13 mouse cellular contexts compared by ENCODE assay signal in the genomic region with DNA sequence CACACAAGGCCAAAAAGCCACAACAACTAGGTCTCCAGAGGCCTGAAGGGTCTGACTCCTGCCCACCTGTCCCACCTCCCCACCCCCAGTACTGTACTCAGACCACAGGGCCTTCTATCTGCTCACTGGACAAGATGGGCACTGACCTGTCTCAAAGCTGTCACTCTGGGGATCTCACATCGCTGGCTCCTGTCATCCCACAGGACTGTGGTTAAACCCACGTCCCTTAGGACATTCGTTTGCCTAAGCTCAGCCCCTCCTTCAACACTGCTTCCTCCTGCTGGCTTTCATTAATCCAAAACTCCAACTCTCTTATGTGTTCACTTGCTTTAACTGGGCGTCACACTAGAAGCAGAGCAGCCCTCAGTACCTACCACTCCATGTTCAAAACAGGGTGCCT.
DNase-seq lines count a peak whose midpoint lies in the region; ATAC-seq and TF ChIP-seq lines count a peak whose summit lies in the region.
"Had no signal": no experiment of that assay in that cellular context is flagged by ENCODE, and none has a peak within 500 bp of the region (broad histone marks: within the 10 kb centered on the region; RNA-seq: fewer than 3 reads in every experiment).

No protein-coding gene starts in this region.

- no peak overlapping the region for H3K4me3 ChIP-seq in heart, embryonic 10.5 days
- no peak overlapping the region for H3K4me3 ChIP-seq in hindbrain, embryonic 13.5 days
- H3K4me3 ChIP-seq in hindbrain, postnatal 0 days (ENCODE audit: low read length) = no peak overlapping the region
- no peak overlapping the region for H3K4me3 ChIP-seq in MEL (ENCODE audit: control insufficient read depth in 1 of 2, insufficient read depth in 1 of 2, low read depth in 2 of 2, low read length in 2 of 2)
- H3K4me3 ChIP-seq: erythroblast, embryonic 14.5 days; neural tube, embryonic 12.5 days had no signal

- peaks cover 62% of the 10 kb centered on the region for H3K4me1 ChIP-seq in heart, embryonic 10.5 days
- H3K4me1 ChIP-seq in hindbrain, embryonic 13.5 days (replicated peaks) = peaks cover 17% of the 10 kb centered on the region
- H3K4me1 ChIP-seq in hindbrain, postnatal 0 days (ENCODE audit: insufficient read depth, low read length) = no peaks in the 10 kb centered on the region; the same call in none of the 2 replicates
- H3K4me1 ChIP-seq in MEL (ENCODE audit: control insufficient read depth in 1 of 2, insufficient read depth in 2 of 2, low read length in 2 of 2) = peaks cover 6 to 11% of the 10 kb centered on the region in 2 experiments; a peak in 3 of 4 replicates

- H3K36me3 ChIP-seq in heart, embryonic 10.5 days = peaks cover 16% of the 10 kb centered on the region; the same call in 1 of the 2 replicates
- H3K36me3 ChIP-seq in hindbrain, embryonic 13.5 days = peaks cover 7% of the 10 kb centered on the region
- no peaks in the 10 kb centered on the region; the same call in 1 of the 2 replicates for H3K36me3 ChIP-seq in hindbrain, postnatal 0 days (ENCODE audit: insufficient read depth, low read length)
- H3K36me3 ChIP-seq in MEL (ENCODE audit: control insufficient read depth in 1 of 2, insufficient read depth in 2 of 2, low read length in 2 of 2) = peaks cover 0 to 4% of the 10 kb centered on the region in 2 experiments; a peak in 1 of 4 replicates
- H3K36me3 ChIP-seq: neural tube, embryonic 12.5 days had no signal

- H3K27ac ChIP-seq in heart, embryonic 10.5 days = peak overlapping the region; percentile 75
- H3K27ac ChIP-seq in hindbrain, embryonic 13.5 days = 0 out of 2 replicates have a peak overlapping the region, but pooled peaks have one; percentile 60
- no peak overlapping the region for H3K27ac ChIP-seq in hindbrain, postnatal 0 days
- H3K27ac ChIP-seq in MEL (ENCODE audit: control insufficient read depth, low read depth, low read length) = peak overlapping the region; percentile 41

- WGBS in heart, embryonic 10.5 days = 47% methylated on average over 4 of the region's 4 CpGs
- 63% methylated on average over 4 of the region's 4 CpGs for WGBS in hindbrain, embryonic 13.5 days
- 41% methylated on average over 4 of the region's 4 CpGs for WGBS in hindbrain, postnatal 0 days

- DNase-seq in heart, embryonic 10.5 days (ENCODE audit: low spot score) = no peak
- no peak for DNase-seq in heart, adult 11 months
- DNase-seq in hindbrain, postnatal 0 days (ENCODE audit: low spot score) = no peak
- no peak for DNase-seq in MEL (ENCODE audit: low read depth, low spot score)
- no peak for DNase-seq in cerebellum, postnatal 4 days (ENCODE audit: low spot score in 2 of 2)
- DNase-seq: kidney, adult 9 months; lung, adult 2 months; right cerebral cortex, postnatal 4 days had no signal

- no peak overlapping the region for H3K9ac ChIP-seq in hindbrain, embryonic 13.5 days
- no peak overlapping the region for H3K9ac ChIP-seq in hindbrain, postnatal 0 days (replicated peaks; ENCODE audit: low read length)
- no peak overlapping the region for H3K9ac ChIP-seq in MEL (ENCODE audit: control insufficient read depth, low read depth, low read length, poor library complexity, severe bottlenecking)
- H3K9ac ChIP-seq: neural tube, embryonic 12.5 days had no signal

- no peak for TF ChIP-seq POLR2A in MEL (IDR thresholded peaks at IDR 0.05; ENCODE audit: control insufficient read depth in 1 of 2, insufficient read depth in 1 of 2, low read depth in 1 of 2, low read length in 2 of 2, poor library complexity in 1 of 2)

- H3K9me3 ChIP-seq in heart, embryonic 10.5 days = no peaks in the 10 kb centered on the region
- H3K9me3 ChIP-seq in hindbrain, embryonic 13.5 days = no peaks in the 10 kb centered on the region
- no peaks in the 10 kb centered on the region for H3K9me3 ChIP-seq in hindbrain, postnatal 0 days (ENCODE audit: low read length)
- no peaks in the 10 kb centered on the region for H3K9me3 ChIP-seq in MEL (replicated peaks; ENCODE audit: insufficient read depth, low read length)
- H3K9me3 ChIP-seq: G1E; neural tube, embryonic 12.5 days had no signal

- ATAC-seq in hindbrain, embryonic 13.5 days (ENCODE audit: low FRiP score) = no peak
- no peak for ATAC-seq in hindbrain, postnatal 0 days
- ATAC-seq in common myeloid progenitor, adult 5-6 weeks (replicated peaks; ENCODE audit: low read depth, poor library complexity, severe bottlenecking) = 0 out of 2 replicates have a peak, but pooled peaks have one; percentile 9

- no peaks in the 10 kb centered on the region for H3K27me3 ChIP-seq in heart, embryonic 10.5 days (ENCODE audit: insufficient read depth, poor library complexity, severe bottlenecking)
- H3K27me3 ChIP-seq in hindbrain, embryonic 13.5 days = no peaks in the 10 kb centered on the region
- no peaks in the 10 kb centered on the region for H3K27me3 ChIP-seq in hindbrain, postnatal 0 days (ENCODE audit: insufficient read depth, low read length)
- no peaks in the 10 kb centered on the region for H3K27me3 ChIP-seq in MEL (ENCODE audit: control insufficient read depth in 1 of 2, insufficient read depth in 2 of 2, low read length in 2 of 2)
- H3K27me3 ChIP-seq: neural tube, embryonic 12.5 days had no signal

- H3K79me2 ChIP-seq in MEL (ENCODE audit: control insufficient read depth, insufficient read depth, low read length, poor library complexity) = no peaks in the 10 kb centered on the region

- TF ChIP-seq RAD21 in MEL (IDR thresholded peaks at IDR 0.05; ENCODE audit: low read depth, low read length) = no peak

- no peak overlapping the region for H3K4me2 ChIP-seq in hindbrain, embryonic 13.5 days
- no peak overlapping the region for H3K4me2 ChIP-seq in hindbrain, postnatal 0 days (ENCODE audit: low read depth, low read length)
- H3K4me2 ChIP-seq: neural tube, embryonic 12.5 days had no signal

- no peak for TF ChIP-seq CTCF in hindbrain, postnatal 0 days (IDR thresholded peaks at IDR 0.05; ENCODE audit: low read depth)
- no peak for TF ChIP-seq CTCF in MEL (IDR thresholded peaks at IDR 0.05 in 2 of 3, conservative IDR thresholded peaks at IDR 0.05 in 1 of 3; ENCODE audit: control insufficient read depth in 1 of 3, insufficient read depth in 1 of 3, low read depth in 2 of 3, low read length in 3 of 3, poor library complexity in 1 of 3, severe bottlenecking in 1 of 3)

- TF ChIP-seq EP300 in MEL (IDR thresholded peaks at IDR 0.05; ENCODE audit: low read depth in 1 of 2, low read length in 2 of 2) = no peak

TF ChIP-seq in MEL, 35 proteins besides CTCF, POLR2A, EP300 and RAD21:
- no peak for TF ChIP-seq GATA1 (IDR thresholded peaks at IDR 0.05; ENCODE audit: low read depth, low read length)
- TF ChIP-seq MAFK (IDR thresholded peaks at IDR 0.05; ENCODE audit: borderline replicate concordance, low read depth, low read length) = no peak
- TF ChIP-seq POLR2AphosphoS2 (IDR thresholded peaks at IDR 0.05; ENCODE audit: low read length) = no peak
- TF ChIP-seq SMC3 (IDR thresholded peaks at IDR 0.05; ENCODE audit: low read depth, low read length) = no peak
- no peak for TF ChIP-seq TBP (IDR thresholded peaks at IDR 0.05; ENCODE audit: low read depth, low read length)
- no peak for TF ChIP-seq ZMIZ1 (IDR thresholded peaks at IDR 0.05; ENCODE audit: low read depth, low read length)
- TF ChIP-seq JUND (IDR thresholded peaks at IDR 0.05; ENCODE audit: low read depth, low read length) = no peak
- no peak for TF ChIP-seq NRF1 (IDR thresholded peaks at IDR 0.05; ENCODE audit: insufficient read depth, low read depth, low read length, poor library complexity, severe bottlenecking)
- TF ChIP-seq POLR2AphosphoS5 (IDR thresholded peaks at IDR 0.05; ENCODE audit: borderline replicate concordance, low read depth, low read length) = no peak
- TF ChIP-seq SIN3A (IDR thresholded peaks at IDR 0.05; ENCODE audit: low read length) = no peak
- no peak for TF ChIP-seq MAX (IDR thresholded peaks at IDR 0.05; ENCODE audit: low read length)
- TF ChIP-seq MAZ (IDR thresholded peaks at IDR 0.05; ENCODE audit: low read depth, low read length) = no peak
- no peak for TF ChIP-seq RCOR1 (IDR thresholded peaks at IDR 0.05; ENCODE audit: low read depth, low read length)
- no peak for TF ChIP-seq MYB (IDR thresholded peaks at IDR 0.05; ENCODE audit: low read depth, low read length)
- TF ChIP-seq MYC (IDR thresholded peaks at IDR 0.05; ENCODE audit: low read depth, low read length) = no peak
- no peak for TF ChIP-seq ETS1 (IDR thresholded peaks at IDR 0.05; ENCODE audit: low read depth, low read length)
